Mouse (Mus musculus) layer of hippocampus, postnatal 36 days (tissue): ENCODE data around the gene 2010111I01Rik. TPM values are rescaled to one million over a fixed set of nuclear protein-coding genes. Genes with fewer than 3 reads are reported as not detected.
A peak's percentile ranks its signal among the peaks of the same experiment; 100 is the strongest.
"Not testable (repeated sequence)": the region's sequence is repeated elsewhere in the genome, so short reads cannot be mapped to it uniquely, and the experiment has no call there.

Experiments used
- DNase-seq, 2 experiments: peaks; one replicate each; pipeline ENCODE4 v3.0.0; 2022
- total RNA-seq, 2 experiments: library from RNA; stranded (reverse); gene quantifications; 2 replicates each; pipeline ENCODE4 v1.2.3; 2021

The 2010111I01Rik gene
- total RNA-seq, 2 experiments from 2014 or later = 76.8 to 92.7 TPM

- no peak for DNase-seq
These were observed 118.0 kb downstream of the 2010111I01Rik start for GRCm38 (mm10) chr13:63082555-63083136.

- not testable (repeated sequence) for DNase-seq
These were observed 118.4 kb downstream of the 2010111I01Rik start for GRCm38 (mm10) chr13:63083139-63083538.

GRCm38 (mm10) chr13:63083663-63084062 is 119.0 kb downstream of the 2010111I01Rik start:
- no peak for DNase-seq

GRCm38 (mm10) chr13:63087865-63088683 is 123.4 kb downstream of the 2010111I01Rik start:
- DNase-seq = peak; percentile 12 to 26

GRCm38 (mm10) chr13:63089513-63089912 is 124.8 kb downstream of the 2010111I01Rik start:
- DNase-seq = no peak

- no peak for DNase-seq
These were observed 126.6 kb downstream of the 2010111I01Rik start for GRCm38 (mm10) chr13:63091246-63091645.

- DNase-seq = no peak
These were observed 127.6 kb downstream of the 2010111I01Rik start for GRCm38 (mm10) chr13:63092299-63092698.

- no peak for DNase-seq
These were observed 128.2 kb downstream of the 2010111I01Rik start for GRCm38 (mm10) chr13:63092874-63093273.

GRCm38 (mm10) chr13:63093636-63094035 is 128.9 kb downstream of the 2010111I01Rik start:
- no peak for DNase-seq

GRCm38 (mm10) chr13:63094317-63095131 is 129.8 kb downstream of the 2010111I01Rik start:
- DNase-seq = no peak

- DNase-seq = no peak
These were observed 132.1 kb downstream of the 2010111I01Rik start for GRCm38 (mm10) chr13:63096764-63097163.

- DNase-seq = no peak
These were observed 132.8 kb downstream of the 2010111I01Rik start for GRCm38 (mm10) chr13:63097440-63097930.

- DNase-seq = no peak
These were observed 137.1 kb downstream of the 2010111I01Rik start for GRCm38 (mm10) chr13:63101761-63102160.

GRCm38 (mm10) chr13:63102848-63103585 is 138.3 kb downstream of the 2010111I01Rik start:
- DNase-seq = no peak

GRCm38 (mm10) chr13:63106574-63106973 is 141.9 kb downstream of the 2010111I01Rik start:
- DNase-seq = no peak

- DNase-seq = peak in 1 of 2 experiments; percentile 21
These were observed 143.9 kb downstream of the 2010111I01Rik start for GRCm38 (mm10) chr13:63108601-63109000.

- DNase-seq = no peak
These were observed 146.8 kb downstream of the 2010111I01Rik start for GRCm38 (mm10) chr13:63111297-63112042.

- DNase-seq = peak in 1 of 2 experiments; percentile 15
These were observed 147.4 kb downstream of the 2010111I01Rik start for GRCm38 (mm10) chr13:63112043-63112597.

GRCm38 (mm10) chr13:63112598-63113372 is 148.1 kb downstream of the 2010111I01Rik start:
- no peak for DNase-seq

GRCm38 (mm10) chr13:63113881-63114301 is 149.2 kb downstream of the 2010111I01Rik start:
- DNase-seq = no peak
